Mouse (Mus musculus) liver, embryonic 14.5 days (tissue): ENCODE data around the gene Rab34. TPM values are rescaled to one million over a fixed set of nuclear protein-coding genes. Genes with fewer than 3 reads are reported as not detected.

Source experiments
- ATAC-seq: fragments of 200-750 bp; cut with Nextera tagmentation; 2 replicates; pipeline ENCODE4 v1.8.0; 2017; ENCODE audit warnings: moderate number of reproducible peaks, mild to moderate bottlenecking, moderate library complexity; ENCODE audit not compliant: insufficient read depth
- DNase-seq, 3 experiments: peaks; one replicate each; pipeline ENCODE4 v3.0.0-alpha.2; 2012 to 2013; ENCODE audit warnings: low read depth in 3 of 3, low spot score in 3 of 3
- H3K27ac ChIP-seq: fragments of 300-500 bp; sonication (generic); 2 replicates; pipeline ENCODE4 v1.5.1; 2014; ENCODE audit warnings: moderate library complexity, mild to moderate bottlenecking, control low read depth, inconsistent platforms
- H3K27me3 ChIP-seq: fragments of 300-500 bp; sonication (generic); 2 replicates; pipeline ENCODE4 v1.6.1; 2014; ENCODE audit warnings: mild to moderate bottlenecking, low read length, moderate library complexity; ENCODE audit not compliant: control insufficient read depth, insufficient read depth
- H3K36me3 ChIP-seq: fragments of 300-500 bp; sonication (generic); replicated peaks from 2 replicates; pipeline ENCODE4 v1.6.1; 2014; ENCODE audit warnings: low read depth; ENCODE audit not compliant: control insufficient read depth, insufficient read depth
- H3K4me1 ChIP-seq, 2 experiments: fragments of 200-500 bp in 1 of 2; fragments of 300-500 bp in 1 of 2; sonication (generic) in 1 of 2; replicated peaks; 2 replicates each; pipeline ENCODE4 v1.6.1; 2012 to 2014; ENCODE audit warnings: antibody characterized with exemption in 1 of 2, inconsistent platforms in 1 of 2, low read length in 1 of 2; ENCODE audit not compliant: control insufficient read depth in 2 of 2, insufficient read depth in 2 of 2
- H3K4me2 ChIP-seq: fragments of 300-500 bp; sonication (generic); 2 replicates; pipeline ENCODE4 v1.6.1; 2014; ENCODE audit warnings: low read depth, mild to moderate bottlenecking, control low read depth, moderate library complexity
- H3K4me3 ChIP-seq, 2 experiments: fragments of 200-500 bp in 1 of 2; fragments of 300-500 bp in 1 of 2; sonication (generic) in 1 of 2; 2 replicates each; pipeline ENCODE4 v1.5.1; 2012 to 2014; ENCODE audit warnings: low read depth in 2 of 2, low read length in 2 of 2, mild to moderate bottlenecking in 2 of 2, control low read depth in 1 of 2, inconsistent platforms in 1 of 2, moderate library complexity in 1 of 2; ENCODE audit not compliant: insufficient read depth in 1 of 2
- H3K9ac ChIP-seq: fragments of 300-500 bp; sonication (generic); replicated peaks from 2 replicates; pipeline ENCODE4 v1.6.1; 2014; ENCODE audit warnings: mild to moderate bottlenecking, control low read depth, moderate library complexity
- H3K9me3 ChIP-seq: fragments of 300-500 bp; sonication (generic); 2 replicates; pipeline ENCODE4 v1.6.1; 2016; ENCODE audit warnings: low read length, mixed read lengths; ENCODE audit not compliant: control insufficient read depth
- CTCF ChIP-seq: IDR thresholded peaks from 2 replicates; pipeline ENCODE4 v1.5.1; 2016; ENCODE audit warnings: antibody characterized with exemption, low read depth, control low read depth
- EP300 ChIP-seq: IDR thresholded peaks from 2 replicates; pipeline ENCODE4 v1.6.1; 2016; ENCODE audit warnings: antibody characterized with exemption, low read depth
- WGBS: fragments of 180-500 bp; shearing (Covaris S2); extraction: QIAGEN DNeasy Blood & Tissue Kit; methylation state at CpG from one replicate; pipeline ENCODE4 v1.1.7; 2014; ENCODE audit not compliant: insufficient replicate concordance; 5-methylcytosine and 5-hydroxymethylcytosine counted together
- polyA plus RNA-seq, 2 experiments: library from polyadenylated mRNA; depleted of rRNA in 1 of 2; stranded (reverse) in 1 of 2; unstranded in 1 of 2; fragments of >200 nt; fragmentation: Nextera tagmentation in 1 of 2; extraction: Ambion mirVana in 1 of 2; gene quantifications; 2 replicates each; pipeline versions ENCODE4 v1.2.1 to v1.2.3; 2012 to 2014

The Rab34 gene
- polyA plus RNA-seq, 2 experiments = 7.1 to 11.3 TPM

- Histone ChIP-seq H3K27ac (peak overlapping the region; percentile 70), H3K4me1 (peaks cover 42 to 43% of the 10 kb centered on the region in 2 experiments), H3K4me2 (peak overlapping the region; percentile 98), H3K27me3 (no peaks in the 10 kb centered on the region), H3K4me3 (peak overlapping the region; percentile 85 to 93), H3K9me3 (no peaks in the 10 kb centered on the region), H3K9ac (peak overlapping the region; percentile 95), H3K36me3 (peaks cover 22% of the 10 kb centered on the region)
- DNase-seq (no peak), ATAC-seq (no peak)
- WGBS = under 1% methylated on average over 14 of the region's 14 CpGs
- TF ChIP-seq EP300 = no peak
- no peak for TF ChIP-seq CTCF
These were observed 23.7 kb upstream of the Rab34 start for GRCm38 (mm10) chr11:78164604-78164923.

- peak in 2 of 3 experiments; percentile 68 to 69 for DNase-seq
- H3K9ac ChIP-seq = peak within 1 kb of the TSS; percentile 95
- H3K36me3 ChIP-seq = peaks cover 17% of the 10 kb centered on the region
- WGBS = under 1% methylated on average over 78 of the region's 78 CpGs
- peak within 1 kb of the TSS; percentile 72 for H3K27ac ChIP-seq
- ATAC-seq = peak; percentile 80
- no peaks in the 10 kb centered on the region for H3K9me3 ChIP-seq
- H3K4me2 ChIP-seq = peak within 1 kb of the TSS; percentile 98
- peak within 1 kb of the TSS; percentile 85 to 93 for H3K4me3 ChIP-seq
- peaks cover 45 to 46% of the 10 kb centered on the region in 2 experiments for H3K4me1 ChIP-seq
- H3K27me3 ChIP-seq = no peaks in the 10 kb centered on the region
- no peak for TF ChIP-seq CTCF
- TF ChIP-seq EP300 = no peak
These were observed 23.1 kb upstream of the Rab34 start, which contains the start of gene Traf4 for GRCm38 (mm10) chr11:78164924-78165760. TSS of gene Traf4 (minus strand) at chr11:78165589.

GRCm38 (mm10) chr11:78165761-78166109 is 22.5 kb upstream of the Rab34 start:
- Histone ChIP-seq H3K9ac (peak overlapping the region; percentile 95), H3K4me3 (peak overlapping the region; percentile 74 to 93), H3K27me3 (no peaks in the 10 kb centered on the region), H3K9me3 (no peaks in the 10 kb centered on the region), H3K4me1 (peaks cover 45 to 50% of the 10 kb centered on the region in 2 experiments), H3K4me2 (peak overlapping the region; percentile 98), H3K36me3 (peaks cover 11% of the 10 kb centered on the region), H3K27ac (peak overlapping the region; percentile 72)
- TF ChIP-seq CTCF = no peak
- no peak for TF ChIP-seq EP300
- DNase-seq = no peak
- 3% methylated on average over 16 of the region's 16 CpGs for WGBS
- peak; percentile 21 for ATAC-seq

- H3K9me3 ChIP-seq = no peaks in the 10 kb centered on the region
- WGBS = 50% methylated on average over 4 of the region's 4 CpGs
- H3K4me2 ChIP-seq = peak overlapping the region; percentile 98
- peaks cover 45 to 50% of the 10 kb centered on the region in 2 experiments for H3K4me1 ChIP-seq
- peak overlapping the region in 1 of 2 experiments; percentile 93; a peak in 2 of 4 replicates for H3K4me3 ChIP-seq
- ATAC-seq (no peak), DNase-seq (no peak)
- H3K36me3 ChIP-seq = peaks cover 9% of the 10 kb centered on the region
- H3K27ac ChIP-seq = no peak overlapping the region; the same call in 1 of the 2 replicates
- no peak for TF ChIP-seq EP300
- no peak for TF ChIP-seq CTCF
- peak overlapping the region; percentile 95 for H3K9ac ChIP-seq
- H3K27me3 ChIP-seq = no peaks in the 10 kb centered on the region
These were observed 22.1 kb upstream of the Rab34 start for GRCm38 (mm10) chr11:78166161-78166560.

GRCm38 (mm10) chr11:78166640-78167039 is 21.6 kb upstream of the Rab34 start:
- TF ChIP-seq CTCF (no peak), EP300 (no peak)
- Histone ChIP-seq H3K27me3 (no peaks in the 10 kb centered on the region), H3K4me3 (no peak overlapping the region), H3K9me3 (no peaks in the 10 kb centered on the region), H3K9ac (0 out of 2 replicates have a peak overlapping the region, but pooled peaks have one; percentile 21), H3K27ac (peak overlapping the region; percentile 15; the same call in 1 of the 2 replicates), H3K4me1 (peaks cover 45 to 50% of the 10 kb centered on the region in 2 experiments), H3K4me2 (peak overlapping the region; percentile 98), H3K36me3 (peaks cover 5% of the 10 kb centered on the region)
- DNase-seq (no peak), ATAC-seq (no peak)
- WGBS = 65% methylated on average over 6 of the region's 6 CpGs
